Mouse (Mus musculus): ENCODE data around the gene Lrrc4b. TPM values are rescaled to one million over a fixed set of nuclear protein-coding genes. Genes with fewer than 3 reads are reported as not detected.

Gene Lrrc4b
- polyA plus RNA-seq, 1 experiment: not detected

DNA sequence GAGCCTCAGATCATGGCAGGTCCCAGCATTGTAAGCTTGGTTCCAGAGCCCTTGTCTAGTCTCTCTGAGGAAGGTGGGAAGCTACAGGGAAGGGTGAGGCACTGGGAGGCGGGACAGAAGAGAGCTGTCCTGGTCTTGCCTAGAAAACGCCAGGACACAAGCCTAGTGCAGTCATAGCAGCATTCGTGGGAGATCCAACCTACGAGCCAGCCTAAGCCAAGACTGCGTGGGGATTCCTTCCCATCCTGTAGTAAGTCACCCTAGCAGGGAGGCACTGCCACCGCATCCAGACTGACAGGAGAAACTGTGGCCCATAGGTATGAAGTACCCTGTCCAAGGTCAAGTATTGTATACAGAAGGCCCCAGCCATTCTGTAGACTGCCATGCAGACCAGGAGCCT lies 3.7 kb downstream of the Lrrc4b start:
- Histone ChIP-seq H3K79me2 (ENCODE audit: control insufficient read depth, insufficient read depth) (no peaks in the 10 kb centered on the region), H3K4me3 (ENCODE audit: insufficient read depth, poor library complexity, severe bottlenecking) (no peak overlapping the region), H3K27me3 (ENCODE audit: control insufficient read depth, insufficient read depth, insufficient read length) (peaks cover 39% of the 10 kb centered on the region), H3ac (ENCODE audit: control insufficient read depth, insufficient read length, low read depth) (no peak overlapping the region), H3K36me3 (ENCODE audit: control insufficient read depth, insufficient read depth) (no peaks in the 10 kb centered on the region), H3K79me3 (ENCODE audit: low read depth) (no peaks in the 10 kb centered on the region)
- TF ChIP-seq FOSL1 (IDR thresholded peaks at IDR 0.05; ENCODE audit: insufficient read depth, low read length, poor library complexity, severe bottlenecking) (no peak), MYOG (IDR thresholded peaks at IDR 0.05; ENCODE audit: control insufficient read depth, extremely low read depth, insufficient read length) (no peak), CTCF (IDR thresholded peaks at IDR 0.05; ENCODE audit: control insufficient read depth, insufficient read depth, insufficient read length) (no peak), CEBPB (IDR thresholded peaks at IDR 0.05; ENCODE audit: low read depth) (no peak), USF1 (IDR thresholded peaks at IDR 0.05; ENCODE audit: low read depth) (no peak), MAX (IDR thresholded peaks at IDR 0.05) (no peak)

GRCm38 (mm10) chr7:44433371-44433770 lies 4.6 kb downstream of the Lrrc4b start:
- TF ChIP-seq CEBPB (IDR thresholded peaks at IDR 0.05; ENCODE audit: low read depth) (no peak), USF1 (IDR thresholded peaks at IDR 0.05; ENCODE audit: low read depth) (no peak), MYOD1 (IDR thresholded peaks at IDR 0.05; ENCODE audit: control insufficient read depth, insufficient read length, low read depth) (no peak), MYOG (IDR thresholded peaks at IDR 0.05; ENCODE audit: control insufficient read depth, extremely low read depth, insufficient read length) (no peak), FOSL1 (IDR thresholded peaks at IDR 0.05; ENCODE audit: insufficient read depth, low read length, poor library complexity, severe bottlenecking) (no peak), MAX (IDR thresholded peaks at IDR 0.05) (no peak), CTCF (IDR thresholded peaks at IDR 0.05; ENCODE audit: control insufficient read depth, insufficient read depth, insufficient read length) (no peak)
- Histone ChIP-seq H3K79me3 (ENCODE audit: low read depth) (no peaks in the 10 kb centered on the region), H3ac (ENCODE audit: control insufficient read depth, insufficient read length, low read depth) (no peak overlapping the region), H3K36me3 (ENCODE audit: control insufficient read depth, insufficient read depth) (no peaks in the 10 kb centered on the region), H3K4me3 (ENCODE audit: insufficient read depth, poor library complexity, severe bottlenecking) (no peak overlapping the region), H3K27me3 (ENCODE audit: control insufficient read depth, insufficient read depth, insufficient read length) (peaks cover 38% of the 10 kb centered on the region), H3K79me2 (ENCODE audit: control insufficient read depth, insufficient read depth) (no peaks in the 10 kb centered on the region)

GRCm38 (mm10) chr7:44434089-44434488 lies 5.3 kb downstream of the Lrrc4b start:
- Histone ChIP-seq H3K4me3 (ENCODE audit: insufficient read depth, poor library complexity, severe bottlenecking) (no peak overlapping the region), H3K27me3 (ENCODE audit: control insufficient read depth, insufficient read depth, insufficient read length) (peaks cover 30% of the 10 kb centered on the region)

GRCm38 (mm10) chr7:44435796-44436195 lies 7.0 kb downstream of the Lrrc4b start:
- H3K79me3 ChIP-seq (ENCODE audit: low read depth): no peaks in the 10 kb centered on the region
- H3K36me3 ChIP-seq (ENCODE audit: control insufficient read depth, insufficient read depth): no peaks in the 10 kb centered on the region
- no peaks in the 10 kb centered on the region for H3K79me2 ChIP-seq (ENCODE audit: control insufficient read depth, insufficient read depth)
- H3ac ChIP-seq (ENCODE audit: control insufficient read depth, insufficient read length, low read depth): no peak overlapping the region
- no peak overlapping the region for H3K4me3 ChIP-seq (ENCODE audit: insufficient read depth, poor library complexity, severe bottlenecking)
- TF ChIP-seq USF1 (IDR thresholded peaks at IDR 0.05; ENCODE audit: low read depth) (no peak), CEBPB (IDR thresholded peaks at IDR 0.05; ENCODE audit: low read depth) (no peak), MYOD1 (IDR thresholded peaks at IDR 0.05; ENCODE audit: control insufficient read depth, insufficient read length, low read depth) (no peak), CTCF (IDR thresholded peaks at IDR 0.05; ENCODE audit: control insufficient read depth, insufficient read depth, insufficient read length) (no peak), FOSL1 (IDR thresholded peaks at IDR 0.05; ENCODE audit: insufficient read depth, low read length, poor library complexity, severe bottlenecking) (no peak), MYOG (IDR thresholded peaks at IDR 0.05; ENCODE audit: control insufficient read depth, extremely low read depth, insufficient read length) (no peak), MAX (IDR thresholded peaks at IDR 0.05) (no peak)
- H3K27me3 ChIP-seq (ENCODE audit: control insufficient read depth, insufficient read depth, insufficient read length): peaks cover 26% of the 10 kb centered on the region

More at GRCm38 (mm10) chr7:44434089-44434488, 5.3 kb downstream of the Lrrc4b start:
- Histone ChIP-seq H3K36me3 (ENCODE audit: control insufficient read depth, insufficient read depth) (no peaks in the 10 kb centered on the region), H3K79me3 (ENCODE audit: low read depth) (no peaks in the 10 kb centered on the region), H3K79me2 (ENCODE audit: control insufficient read depth, insufficient read depth) (no peaks in the 10 kb centered on the region), H3ac (ENCODE audit: control insufficient read depth, insufficient read length, low read depth) (no peak overlapping the region)
- TF ChIP-seq FOSL1 (IDR thresholded peaks at IDR 0.05; ENCODE audit: insufficient read depth, low read length, poor library complexity, severe bottlenecking) (no peak), MYOD1 (IDR thresholded peaks at IDR 0.05; ENCODE audit: control insufficient read depth, insufficient read length, low read depth) (no peak), CEBPB (IDR thresholded peaks at IDR 0.05; ENCODE audit: low read depth) (no peak), USF1 (IDR thresholded peaks at IDR 0.05; ENCODE audit: low read depth) (no peak), MYOG (IDR thresholded peaks at IDR 0.05; ENCODE audit: control insufficient read depth, extremely low read depth, insufficient read length) (no peak), MAX (IDR thresholded peaks at IDR 0.05) (no peak), CTCF (IDR thresholded peaks at IDR 0.05; ENCODE audit: control insufficient read depth, insufficient read depth, insufficient read length) (no peak)

- TF ChIP-seq CEBPB (IDR thresholded peaks at IDR 0.05; ENCODE audit: low read depth) (no peak), USF1 (IDR thresholded peaks at IDR 0.05; ENCODE audit: low read depth) (no peak), FOSL1 (IDR thresholded peaks at IDR 0.05; ENCODE audit: insufficient read depth, low read length, poor library complexity, severe bottlenecking) (no peak), MYOG (IDR thresholded peaks at IDR 0.05; ENCODE audit: control insufficient read depth, extremely low read depth, insufficient read length) (no peak), CTCF (IDR thresholded peaks at IDR 0.05; ENCODE audit: control insufficient read depth, insufficient read depth, insufficient read length) (no peak), MYOD1 (IDR thresholded peaks at IDR 0.05; ENCODE audit: control insufficient read depth, insufficient read length, low read depth) (no peak), MAX (IDR thresholded peaks at IDR 0.05) (no peak)
- Histone ChIP-seq H3K36me3 (ENCODE audit: control insufficient read depth, insufficient read depth) (no peaks in the 10 kb centered on the region), H3K27me3 (ENCODE audit: control insufficient read depth, insufficient read depth, insufficient read length) (peaks cover 28% of the 10 kb centered on the region), H3K79me2 (ENCODE audit: control insufficient read depth, insufficient read depth) (no peaks in the 10 kb centered on the region), H3K4me3 (ENCODE audit: insufficient read depth, poor library complexity, severe bottlenecking) (no peak overlapping the region), H3K79me3 (ENCODE audit: low read depth) (no peaks in the 10 kb centered on the region), H3ac (ENCODE audit: control insufficient read depth, insufficient read length, low read depth) (no peak overlapping the region)
These were observed 7.4 kb downstream of the Lrrc4b start for GRCm38 (mm10) chr7:44436267-44436666.

- H3K4me3 ChIP-seq (ENCODE audit: insufficient read depth, poor library complexity, severe bottlenecking): no peak overlapping the region
- TF ChIP-seq USF1 (IDR thresholded peaks at IDR 0.05; ENCODE audit: low read depth) (no peak), CEBPB (IDR thresholded peaks at IDR 0.05; ENCODE audit: low read depth) (no peak), MYOD1 (IDR thresholded peaks at IDR 0.05; ENCODE audit: control insufficient read depth, insufficient read length, low read depth) (no peak), MAX (IDR thresholded peaks at IDR 0.05) (no peak), FOSL1 (IDR thresholded peaks at IDR 0.05; ENCODE audit: insufficient read depth, low read length, poor library complexity, severe bottlenecking) (no peak), MYOG (IDR thresholded peaks at IDR 0.05; ENCODE audit: control insufficient read depth, extremely low read depth, insufficient read length) (no peak), CTCF (IDR thresholded peaks at IDR 0.05; ENCODE audit: control insufficient read depth, insufficient read depth, insufficient read length) (no peak)
- H3K79me2 ChIP-seq (ENCODE audit: control insufficient read depth, insufficient read depth): no peaks in the 10 kb centered on the region
- H3K27me3 ChIP-seq (ENCODE audit: control insufficient read depth, insufficient read depth, insufficient read length): peaks cover 38% of the 10 kb centered on the region
- no peaks in the 10 kb centered on the region for H3K36me3 ChIP-seq (ENCODE audit: control insufficient read depth, insufficient read depth)
- H3K79me3 ChIP-seq (ENCODE audit: low read depth): no peaks in the 10 kb centered on the region
- H3ac ChIP-seq (ENCODE audit: control insufficient read depth, insufficient read length, low read depth): no peak overlapping the region
These were observed 8.4 kb downstream of the Lrrc4b start for GRCm38 (mm10) chr7:44437188-44437587.
